Mouse (Mus musculus): ENCODE results near the gene Gpr37l1. TPM values are rescaled to one million over a fixed set of nuclear protein-coding genes. Genes with fewer than 3 reads are reported as not detected.

Gpr37l1 gene
- polyA plus RNA-seq, 1 experiment from 2014 or later, result not detected

DNA sequence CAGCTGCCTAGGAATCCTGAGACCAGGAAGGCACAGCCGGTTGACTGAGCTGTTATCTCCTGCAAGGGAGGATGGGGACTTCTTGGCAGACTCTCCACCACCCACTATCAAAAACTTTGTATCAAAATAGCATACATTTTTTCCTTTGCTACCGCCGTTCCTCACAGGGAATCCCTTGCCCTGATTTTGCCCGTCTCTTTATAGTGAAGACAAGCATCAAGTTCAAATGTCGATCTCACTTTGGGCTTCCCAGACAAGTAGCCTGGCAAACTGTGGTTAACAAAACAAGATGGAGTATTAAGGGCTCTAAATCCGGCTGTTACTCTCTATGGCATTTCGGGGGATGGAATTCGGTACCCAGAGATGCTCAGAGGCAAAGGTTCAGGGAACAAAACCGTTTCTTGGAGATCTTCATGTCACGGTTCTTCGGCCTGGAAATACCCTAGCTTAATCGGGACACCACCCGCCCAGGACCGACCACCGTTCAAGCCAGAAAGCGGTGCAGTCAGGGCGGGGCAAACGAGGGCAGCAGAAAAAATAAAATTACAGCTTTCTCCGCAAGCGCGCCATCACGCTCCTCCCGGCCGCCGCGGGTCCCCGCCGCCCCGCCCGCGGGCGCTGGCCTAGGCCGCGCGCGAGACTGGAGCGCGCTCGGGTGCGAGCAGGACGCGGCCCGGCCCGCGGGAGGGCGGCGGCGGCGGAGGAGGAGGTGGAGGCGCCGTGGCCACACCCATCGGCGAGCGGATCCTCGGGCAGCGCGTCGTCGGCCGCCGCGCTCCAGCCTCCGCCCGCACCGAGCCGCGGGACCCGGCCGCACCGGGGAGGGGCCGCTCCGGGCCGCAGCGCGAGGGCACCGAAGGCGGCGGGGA is 21.2 kb downstream of the Gpr37l1 start, which contains the start of gene Arl8a:
TSS of gene Arl8a (plus strand) at position 748 of the 869 bp plus-strand sequence.
- peak; percentile 82 for ATAC-seq (ENCODE audit: low FRiP score, low TSS enrichment)
- Histone ChIP-seq H3K36me3 (ENCODE audit: control insufficient read depth, insufficient read depth, low read length) (no peaks in the 10 kb centered on the region), H3K4me2 (replicated peaks; ENCODE audit: low read depth, low read length) (peak within 1 kb of the TSS; percentile 84), H3K9me3 (ENCODE audit: control insufficient read depth, low read length) (no peaks in the 10 kb centered on the region), H3K4me1 (ENCODE audit: control insufficient read depth, insufficient read depth, low read length) (0 out of 2 replicates have a peak, but pooled peaks cover 9% of the 10 kb centered on the region), H3K9ac (ENCODE audit: low read depth, low read length) (peak within 1 kb of the TSS; percentile 80), H3K4me3 (ENCODE audit: low read length) (peak within 1 kb of the TSS; percentile 96), H3K27me3 (ENCODE audit: control insufficient read depth, insufficient read depth, low read length) (no peaks in the 10 kb centered on the region; the same call in 1 of the 2 replicates), H3K27ac (ENCODE audit: low read depth, low read length) (peak within 1 kb of the TSS; percentile 74)
- WGBS, result 1% methylated on average over 65 of the region's 78 CpGs

DNA sequence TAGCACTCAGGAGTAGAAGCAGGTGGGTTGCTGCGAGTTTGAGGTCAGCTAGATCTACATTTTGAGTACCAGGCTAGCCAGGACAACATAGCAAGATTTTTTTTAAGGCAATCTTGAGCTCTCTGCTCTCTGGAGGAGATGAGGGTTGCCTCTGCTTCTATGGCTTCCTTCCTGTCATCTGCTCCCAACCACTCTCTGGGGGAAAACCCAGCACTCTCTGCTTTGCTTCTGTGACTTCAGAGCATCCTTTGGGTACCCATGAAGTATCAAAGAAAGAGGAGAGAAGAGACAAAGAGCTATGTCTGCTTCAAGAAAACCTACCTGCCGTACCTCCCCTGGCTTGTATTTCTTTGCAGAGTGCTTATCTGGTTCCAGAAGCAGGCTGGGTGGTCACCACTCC is 23.5 kb downstream of the Gpr37l1 start:
- no peaks in the 10 kb centered on the region for H3K36me3 ChIP-seq (ENCODE audit: control insufficient read depth, insufficient read depth, low read length)
- WGBS, result 87% methylated on average over 2 of the region's 2 CpGs
- ATAC-seq (ENCODE audit: low FRiP score, low TSS enrichment), result no peak

DNA sequence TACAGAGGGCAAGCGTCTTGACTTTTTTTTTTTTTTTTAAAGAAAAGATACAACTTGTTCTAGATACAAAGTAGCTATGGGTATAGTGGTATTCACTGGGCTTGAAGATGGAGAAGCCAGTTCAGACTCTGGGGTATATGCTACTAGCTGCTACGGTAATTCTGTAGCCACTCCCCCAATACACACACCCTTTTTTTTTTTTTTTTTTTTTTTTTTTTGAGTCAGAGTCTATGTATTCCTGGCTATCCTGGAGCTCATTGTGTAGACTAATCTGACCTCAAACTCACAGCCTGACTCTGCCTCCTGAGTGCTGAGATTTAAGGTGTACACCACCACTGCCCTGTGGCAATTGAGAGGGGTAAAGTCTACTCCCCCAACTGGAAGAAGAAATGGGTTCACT is 25.0 kb downstream of the Gpr37l1 start:
- Histone ChIP-seq H3K4me2 (replicated peaks; ENCODE audit: low read depth, low read length) (no peak overlapping the region), H3K4me1 (ENCODE audit: control insufficient read depth, insufficient read depth, low read length) (no peaks in the 10 kb centered on the region), H3K9me3 (ENCODE audit: control insufficient read depth, low read length) (no peaks in the 10 kb centered on the region), H3K27ac (ENCODE audit: low read depth, low read length) (no peak overlapping the region), H3K27me3 (ENCODE audit: control insufficient read depth, insufficient read depth, low read length) (no peaks in the 10 kb centered on the region; the same call in 1 of the 2 replicates), H3K9ac (ENCODE audit: low read depth, low read length) (no peak overlapping the region), H3K36me3 (ENCODE audit: control insufficient read depth, insufficient read depth, low read length) (no peaks in the 10 kb centered on the region), H3K4me3 (ENCODE audit: low read length) (no peak overlapping the region)
- 78% methylated on average over 2 of the region's 2 CpGs for WGBS
- no peak for ATAC-seq (ENCODE audit: low FRiP score, low TSS enrichment)

More for the DNA sequence above, 23.5 kb downstream of the Gpr37l1 start:
- 0 out of 2 replicates have a peak, but pooled peaks cover 9% of the 10 kb centered on the region for H3K4me1 ChIP-seq (ENCODE audit: control insufficient read depth, insufficient read depth, low read length)
- no peaks in the 10 kb centered on the region for H3K9me3 ChIP-seq (ENCODE audit: control insufficient read depth, low read length)
- no peak overlapping the region for H3K4me3 ChIP-seq (ENCODE audit: low read length)
- H3K9ac ChIP-seq (ENCODE audit: low read depth, low read length), result no peak overlapping the region
- H3K27me3 ChIP-seq (ENCODE audit: control insufficient read depth, insufficient read depth, low read length), result no peaks in the 10 kb centered on the region; the same call in 1 of the 2 replicates
- H3K27ac ChIP-seq (ENCODE audit: low read depth, low read length), result no peak overlapping the region
- H3K4me2 ChIP-seq (replicated peaks; ENCODE audit: low read depth, low read length), result no peak overlapping the region

DNA sequence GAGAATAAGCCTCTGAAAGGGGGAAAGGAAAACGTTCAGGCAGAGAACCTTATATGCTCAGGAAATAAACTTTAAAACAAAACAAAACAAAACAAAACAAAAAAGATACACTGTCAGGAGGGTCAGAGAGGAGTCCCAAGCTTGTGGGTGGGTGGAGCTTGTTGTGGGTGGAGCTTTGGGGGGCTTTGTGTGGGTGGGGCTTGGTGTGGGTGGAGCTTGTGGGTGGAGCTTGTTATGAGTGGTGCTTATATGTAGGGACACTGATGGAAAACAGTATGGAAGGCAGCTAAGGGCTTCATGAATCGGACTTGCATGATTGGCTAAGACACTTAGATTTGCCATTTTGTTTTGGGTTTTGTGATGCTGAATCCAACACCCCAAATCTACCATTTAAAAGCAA is 27.6 kb downstream of the Gpr37l1 start:
- no peak overlapping the region for H3K4me2 ChIP-seq (replicated peaks; ENCODE audit: low read depth, low read length)
- ATAC-seq (ENCODE audit: low FRiP score, low TSS enrichment), result no peak
- H3K27ac ChIP-seq (ENCODE audit: low read depth, low read length), result no peak overlapping the region
- 71% methylated on average over 2 of the region's 2 CpGs for WGBS
- H3K27me3 ChIP-seq (ENCODE audit: control insufficient read depth, insufficient read depth, low read length), result no peaks in the 10 kb centered on the region; the same call in 1 of the 2 replicates
- H3K9ac ChIP-seq (ENCODE audit: low read depth, low read length), result no peak overlapping the region
- H3K9me3 ChIP-seq (ENCODE audit: control insufficient read depth, low read length), result no peaks in the 10 kb centered on the region
- H3K4me3 ChIP-seq (ENCODE audit: low read length), result no peak overlapping the region
- H3K36me3 ChIP-seq (ENCODE audit: control insufficient read depth, insufficient read depth, low read length), result no peaks in the 10 kb centered on the region
- no peaks in the 10 kb centered on the region for H3K4me1 ChIP-seq (ENCODE audit: control insufficient read depth, insufficient read depth, low read length)

DNA sequence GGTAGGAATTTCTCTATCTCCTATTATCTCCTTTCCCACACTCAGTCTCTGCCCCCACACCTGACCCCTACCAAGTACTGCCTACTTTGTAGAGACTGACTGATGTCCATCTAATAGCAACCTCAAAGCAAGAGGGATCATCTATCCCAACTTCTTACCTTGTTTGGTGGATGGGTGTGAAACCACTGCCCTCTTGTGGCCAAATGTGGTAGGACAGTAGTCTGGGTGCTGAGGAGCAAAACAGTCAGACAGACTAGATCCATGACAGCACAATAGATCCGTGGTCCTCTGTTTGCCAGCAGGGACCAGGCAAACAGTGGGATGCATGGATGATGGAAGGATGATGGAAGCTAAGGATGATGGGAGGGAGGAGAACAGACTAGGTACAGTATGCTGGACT is 31.0 kb downstream of the Gpr37l1 start:
- Histone ChIP-seq H3K36me3 (ENCODE audit: control insufficient read depth, insufficient read depth, low read length) (no peaks in the 10 kb centered on the region), H3K4me1 (ENCODE audit: control insufficient read depth, insufficient read depth, low read length) (peaks cover 7% of the 10 kb centered on the region), H3K9ac (ENCODE audit: low read depth, low read length) (no peak overlapping the region), H3K4me2 (replicated peaks; ENCODE audit: low read depth, low read length) (no peak overlapping the region), H3K27me3 (ENCODE audit: control insufficient read depth, insufficient read depth, low read length) (no peaks in the 10 kb centered on the region), H3K9me3 (ENCODE audit: control insufficient read depth, low read length) (no peaks in the 10 kb centered on the region), H3K4me3 (ENCODE audit: low read length) (no peak overlapping the region), H3K27ac (ENCODE audit: low read depth, low read length) (no peak overlapping the region)
- peak; percentile 21; the same call in 1 of the 2 replicates for ATAC-seq (ENCODE audit: low FRiP score, low TSS enrichment)
- WGBS, result 13% methylated on average over 1 of the region's 1 CpGs

DNA sequence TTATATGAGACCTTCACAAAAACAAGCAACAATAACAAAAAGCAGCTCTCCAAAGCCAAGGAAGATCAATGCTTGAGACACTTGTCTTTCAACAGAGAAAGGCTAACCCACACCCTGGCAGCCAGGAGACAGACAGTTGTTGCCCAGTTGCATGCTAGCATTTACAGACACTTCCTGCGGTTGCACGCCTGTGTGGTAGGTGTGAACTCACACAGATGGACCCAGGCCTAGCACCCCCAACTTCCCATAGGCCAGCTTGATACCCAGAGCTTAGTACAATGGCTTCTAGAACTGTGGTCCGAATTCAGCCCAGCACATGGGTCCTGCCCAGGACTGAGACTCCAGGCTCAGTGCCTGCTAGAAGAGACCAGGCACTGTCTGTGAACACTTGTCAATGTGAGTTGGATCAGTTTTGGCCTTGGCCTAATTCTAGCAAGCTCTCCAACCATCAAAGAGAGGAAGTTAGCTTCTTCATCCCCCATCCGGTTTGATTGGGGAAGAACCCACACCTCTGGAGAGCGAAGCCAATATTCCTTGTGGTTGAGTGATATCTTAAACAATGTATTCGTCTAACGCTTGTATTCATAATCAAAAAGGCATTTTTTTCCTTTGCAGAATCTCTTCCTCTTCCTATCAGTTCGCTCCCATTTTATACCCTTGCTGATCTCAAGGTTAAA is 32.2 kb downstream of the Gpr37l1 start:
- H3K27ac ChIP-seq (ENCODE audit: low read depth, low read length), result no peak overlapping the region
- no peak overlapping the region for H3K9ac ChIP-seq (ENCODE audit: low read depth, low read length)
- no peaks in the 10 kb centered on the region for H3K27me3 ChIP-seq (ENCODE audit: control insufficient read depth, insufficient read depth, low read length)
- no peak overlapping the region for H3K4me3 ChIP-seq (ENCODE audit: low read length)
- ATAC-seq (ENCODE audit: low FRiP score, low TSS enrichment), result no peak
- peaks cover 16% of the 10 kb centered on the region for H3K4me1 ChIP-seq (ENCODE audit: control insufficient read depth, insufficient read depth, low read length)
- 92% methylated on average over 8 of the region's 8 CpGs for WGBS
- H3K4me2 ChIP-seq (replicated peaks; ENCODE audit: low read depth, low read length), result no peak overlapping the region
- H3K36me3 ChIP-seq (ENCODE audit: control insufficient read depth, insufficient read depth, low read length), result no peaks in the 10 kb centered on the region
- no peaks in the 10 kb centered on the region for H3K9me3 ChIP-seq (ENCODE audit: control insufficient read depth, low read length)

DNA sequence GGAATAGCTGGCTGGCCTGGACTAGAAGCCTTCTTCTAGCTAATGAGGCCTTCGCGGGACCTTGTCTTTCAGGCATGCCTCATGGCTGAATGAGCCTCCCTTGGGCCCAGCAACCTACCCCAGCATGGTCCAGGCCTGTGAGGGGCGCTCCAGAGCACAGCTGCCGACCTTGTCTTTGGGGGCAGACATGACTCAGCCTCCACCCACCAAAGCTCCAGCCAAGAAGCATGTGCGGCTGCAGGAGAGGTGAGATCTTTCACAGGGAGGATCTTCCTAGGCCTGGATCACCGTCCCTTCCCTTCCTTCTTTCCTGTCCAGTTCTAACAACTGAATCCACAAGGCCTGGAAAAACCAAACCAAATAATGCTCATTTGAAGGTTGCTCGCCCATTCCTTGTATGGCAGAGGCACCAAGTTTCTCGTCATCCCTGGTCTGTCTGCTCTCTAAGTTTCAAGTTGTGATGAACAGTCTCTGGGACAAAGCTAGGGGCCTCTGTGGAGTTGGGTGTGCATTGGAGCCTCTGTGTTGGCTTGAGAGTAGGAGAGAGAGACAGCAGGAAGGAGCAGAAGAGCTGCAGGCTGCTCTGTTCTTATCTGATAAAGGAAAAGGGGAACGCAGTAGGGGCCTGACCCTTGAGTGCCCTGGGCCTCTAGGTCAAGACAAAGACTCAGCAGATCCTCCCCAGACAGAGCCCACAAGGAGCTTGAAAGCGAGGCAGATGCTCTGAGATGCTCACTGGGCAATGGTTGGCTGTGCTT is 33.6 kb downstream of the Gpr37l1 start:
- no peak overlapping the region for H3K4me2 ChIP-seq (replicated peaks; ENCODE audit: low read depth, low read length)
- 0 out of 2 replicates have a peak, but pooled peaks cover 3% of the 10 kb centered on the region for H3K27me3 ChIP-seq (ENCODE audit: control insufficient read depth, insufficient read depth, low read length)
- no peak overlapping the region for H3K27ac ChIP-seq (ENCODE audit: low read depth, low read length)
- H3K4me1 ChIP-seq (ENCODE audit: control insufficient read depth, insufficient read depth, low read length), result peaks cover 16% of the 10 kb centered on the region
- H3K4me3 ChIP-seq (ENCODE audit: low read length), result no peak overlapping the region
- no peaks in the 10 kb centered on the region for H3K9me3 ChIP-seq (ENCODE audit: control insufficient read depth, low read length)
- H3K36me3 ChIP-seq (ENCODE audit: control insufficient read depth, insufficient read depth, low read length), result no peaks in the 10 kb centered on the region
- ATAC-seq (ENCODE audit: low FRiP score, low TSS enrichment), result no peak
- no peak overlapping the region for H3K9ac ChIP-seq (ENCODE audit: low read depth, low read length)
- WGBS, result 83% methylated on average over 10 of the region's 10 CpGs

DNA sequence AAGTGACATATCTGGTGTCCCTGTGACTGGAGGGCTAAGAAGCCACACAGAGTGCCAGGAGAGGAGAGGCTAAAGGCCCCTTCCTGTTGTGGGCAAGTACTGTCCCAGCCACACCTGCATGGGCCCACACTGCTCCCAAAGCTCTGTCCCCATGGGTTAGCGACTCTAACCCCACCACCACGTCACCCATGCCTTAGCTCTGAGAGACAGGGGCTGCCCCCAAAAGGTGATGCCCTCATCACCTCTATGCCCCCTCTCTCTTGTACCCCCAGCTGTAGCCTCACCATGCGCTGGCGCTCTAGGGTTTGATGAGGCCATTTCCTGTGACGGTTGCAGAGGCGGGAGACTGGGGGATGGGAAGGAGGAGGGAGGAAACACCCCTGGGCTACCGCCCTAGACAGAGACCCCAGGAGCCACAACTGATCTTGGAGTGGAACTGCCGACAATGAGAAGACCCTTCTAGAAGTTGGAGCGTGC is 34.5 kb downstream of the Gpr37l1 start:
- H3K27me3 ChIP-seq (ENCODE audit: control insufficient read depth, insufficient read depth, low read length), result 0 out of 2 replicates have a peak, but pooled peaks cover 3% of the 10 kb centered on the region
- no peak overlapping the region for H3K4me3 ChIP-seq (ENCODE audit: low read length)
- no peak overlapping the region for H3K9ac ChIP-seq (ENCODE audit: low read depth, low read length)
- no peak overlapping the region for H3K4me2 ChIP-seq (replicated peaks; ENCODE audit: low read depth, low read length)
- 84% methylated on average over 9 of the region's 9 CpGs for WGBS
- H3K36me3 ChIP-seq (ENCODE audit: control insufficient read depth, insufficient read depth, low read length), result no peaks in the 10 kb centered on the region
- no peak for ATAC-seq (ENCODE audit: low FRiP score, low TSS enrichment)
- peaks cover 16% of the 10 kb centered on the region for H3K4me1 ChIP-seq (ENCODE audit: control insufficient read depth, insufficient read depth, low read length)
- no peak overlapping the region for H3K27ac ChIP-seq (ENCODE audit: low read depth, low read length)
- H3K9me3 ChIP-seq (ENCODE audit: control insufficient read depth, low read length), result no peaks in the 10 kb centered on the region

All from kidney, embryonic 14.5 days (tissue).